Mouse (Mus musculus): ENCODE measurements around the gene Pan3. TPM values are rescaled to one million over a fixed set of nuclear protein-coding genes. Genes with fewer than 3 reads are reported as not detected.

Gene Pan3
- polyA plus RNA-seq, 1 experiment from 2014 or later: 39.7 TPM

- DNase-seq (ENCODE audit: low spot score): no peak
- Histone ChIP-seq H3K9me3 (replicated peaks; ENCODE audit: control insufficient read depth, low read length) (no peaks in the 10 kb centered on the region), H3K4me2 (ENCODE audit: low read length) (no peak overlapping the region), H3K4me1 (ENCODE audit: control insufficient read depth, insufficient read depth, low read length) (peaks cover 13% of the 10 kb centered on the region; the same call in 1 of the 2 replicates), H3K4me3 (ENCODE audit: low read depth, low read length) (no peak overlapping the region), H3K27ac (ENCODE audit: low read depth, low read length) (no peak overlapping the region), H3K36me3 (ENCODE audit: control insufficient read depth, insufficient read depth, low read length) (no peaks in the 10 kb centered on the region), H3K27me3 (replicated peaks; ENCODE audit: control insufficient read depth, insufficient read depth, low read length) (no peaks in the 10 kb centered on the region), H3K9ac (ENCODE audit: low read length) (no peak overlapping the region)
- WGBS: 79% methylated on average over 3 of the region's 3 CpGs
- no peak for ATAC-seq
Measured at GRCm38 (mm10) chr5:147440996-147441507, 11.1 kb downstream of the Pan3 start.

- Histone ChIP-seq H3K27me3 (replicated peaks; ENCODE audit: control insufficient read depth, insufficient read depth, low read length) (no peaks in the 10 kb centered on the region), H3K36me3 (ENCODE audit: control insufficient read depth, insufficient read depth, low read length) (no peaks in the 10 kb centered on the region), H3K9ac (ENCODE audit: low read length) (no peak overlapping the region), H3K9me3 (replicated peaks; ENCODE audit: control insufficient read depth, low read length) (no peaks in the 10 kb centered on the region), H3K4me3 (ENCODE audit: low read depth, low read length) (no peak overlapping the region), H3K4me2 (ENCODE audit: low read length) (no peak overlapping the region), H3K27ac (ENCODE audit: low read depth, low read length) (no peak overlapping the region), H3K4me1 (ENCODE audit: control insufficient read depth, insufficient read depth, low read length) (peaks cover 5% of the 10 kb centered on the region; the same call in 1 of the 2 replicates)
- DNase-seq (ENCODE audit: low spot score) (no peak), ATAC-seq (no peak)
- 95% methylated on average over 1 of the region's 1 CpGs for WGBS
Measured at GRCm38 (mm10) chr5:147441979-147442378, 12.0 kb downstream of the Pan3 start.

- Histone ChIP-seq H3K27me3 (replicated peaks; ENCODE audit: control insufficient read depth, insufficient read depth, low read length) (no peaks in the 10 kb centered on the region), H3K27ac (ENCODE audit: low read depth, low read length) (no peak overlapping the region), H3K4me1 (ENCODE audit: control insufficient read depth, insufficient read depth, low read length) (0 out of 2 replicates have a peak, but pooled peaks cover 2% of the 10 kb centered on the region), H3K4me3 (ENCODE audit: low read depth, low read length) (no peak overlapping the region), H3K9me3 (replicated peaks; ENCODE audit: control insufficient read depth, low read length) (no peaks in the 10 kb centered on the region), H3K9ac (ENCODE audit: low read length) (no peak overlapping the region), H3K36me3 (ENCODE audit: control insufficient read depth, insufficient read depth, low read length) (no peaks in the 10 kb centered on the region), H3K4me2 (ENCODE audit: low read length) (no peak overlapping the region)
- 74% methylated on average over 4 of the region's 4 CpGs for WGBS
- DNase-seq (ENCODE audit: low spot score) (no peak), ATAC-seq (no peak)
Measured at GRCm38 (mm10) chr5:147442741-147443140, 12.8 kb downstream of the Pan3 start.

- no peak overlapping the region for H3K27ac ChIP-seq (ENCODE audit: low read depth, low read length)
- H3K27me3 ChIP-seq (replicated peaks; ENCODE audit: control insufficient read depth, insufficient read depth, low read length): no peaks in the 10 kb centered on the region
- 87% methylated on average over 6 of the region's 6 CpGs for WGBS
- no peaks in the 10 kb centered on the region for H3K9me3 ChIP-seq (replicated peaks; ENCODE audit: control insufficient read depth, low read length)
- ATAC-seq: no peak
- no peak overlapping the region for H3K4me2 ChIP-seq (ENCODE audit: low read length)
- H3K36me3 ChIP-seq (ENCODE audit: control insufficient read depth, insufficient read depth, low read length): no peaks in the 10 kb centered on the region
- DNase-seq (ENCODE audit: low spot score): no peak
- no peak overlapping the region for H3K4me3 ChIP-seq (ENCODE audit: low read depth, low read length)
- H3K9ac ChIP-seq (ENCODE audit: low read length): no peak overlapping the region
- H3K4me1 ChIP-seq (ENCODE audit: control insufficient read depth, insufficient read depth, low read length): peaks cover 7% of the 10 kb centered on the region; the same call in 1 of the 2 replicates
Measured at GRCm38 (mm10) chr5:147444298-147444697, 14.3 kb downstream of the Pan3 start.

GRCm38 (mm10) chr5:147444757-147445156 lies 14.8 kb downstream of the Pan3 start:
- 96% methylated on average over 2 of the region's 2 CpGs for WGBS
- ATAC-seq: no peak
- no peaks in the 10 kb centered on the region for H3K36me3 ChIP-seq (ENCODE audit: control insufficient read depth, insufficient read depth, low read length)
- no peak overlapping the region for H3K27ac ChIP-seq (ENCODE audit: low read depth, low read length)
- H3K9me3 ChIP-seq (replicated peaks; ENCODE audit: control insufficient read depth, low read length): no peaks in the 10 kb centered on the region
- no peaks in the 10 kb centered on the region for H3K27me3 ChIP-seq (replicated peaks; ENCODE audit: control insufficient read depth, insufficient read depth, low read length)
- peaks cover 7% of the 10 kb centered on the region; the same call in 1 of the 2 replicates for H3K4me1 ChIP-seq (ENCODE audit: control insufficient read depth, insufficient read depth, low read length)
- no peak overlapping the region for H3K9ac ChIP-seq (ENCODE audit: low read length)
- no peak overlapping the region for H3K4me2 ChIP-seq (ENCODE audit: low read length)
- H3K4me3 ChIP-seq (ENCODE audit: low read depth, low read length): no peak overlapping the region
- DNase-seq (ENCODE audit: low spot score): no peak

GRCm38 (mm10) chr5:147445252-147445651 lies 15.3 kb downstream of the Pan3 start:
- H3K4me2 ChIP-seq (ENCODE audit: low read length): no peak overlapping the region
- H3K4me1 ChIP-seq (ENCODE audit: control insufficient read depth, insufficient read depth, low read length): peaks cover 7% of the 10 kb centered on the region; the same call in 1 of the 2 replicates
- H3K36me3 ChIP-seq (ENCODE audit: control insufficient read depth, insufficient read depth, low read length): no peaks in the 10 kb centered on the region
- 87% methylated on average over 4 of the region's 4 CpGs for WGBS
- H3K9ac ChIP-seq (ENCODE audit: low read length): no peak overlapping the region
- H3K27me3 ChIP-seq (replicated peaks; ENCODE audit: control insufficient read depth, insufficient read depth, low read length): no peaks in the 10 kb centered on the region
- H3K9me3 ChIP-seq (replicated peaks; ENCODE audit: control insufficient read depth, low read length): no peaks in the 10 kb centered on the region
- H3K4me3 ChIP-seq (ENCODE audit: low read depth, low read length): no peak overlapping the region
- ATAC-seq: no peak
- H3K27ac ChIP-seq (ENCODE audit: low read depth, low read length): no peak overlapping the region
- DNase-seq (ENCODE audit: low spot score): no peak

GRCm38 (mm10) chr5:147448526-147448925 lies 18.6 kb downstream of the Pan3 start:
- Histone ChIP-seq H3K4me3 (ENCODE audit: low read depth, low read length) (no peak overlapping the region), H3K4me2 (ENCODE audit: low read length) (no peak overlapping the region), H3K4me1 (ENCODE audit: control insufficient read depth, insufficient read depth, low read length) (peaks cover 7% of the 10 kb centered on the region; the same call in 1 of the 2 replicates), H3K27me3 (replicated peaks; ENCODE audit: control insufficient read depth, insufficient read depth, low read length) (no peaks in the 10 kb centered on the region), H3K27ac (ENCODE audit: low read depth, low read length) (no peak overlapping the region), H3K9ac (ENCODE audit: low read length) (no peak overlapping the region), H3K9me3 (replicated peaks; ENCODE audit: control insufficient read depth, low read length) (no peaks in the 10 kb centered on the region), H3K36me3 (ENCODE audit: control insufficient read depth, insufficient read depth, low read length) (0 out of 2 replicates have a peak, but pooled peaks cover 3% of the 10 kb centered on the region)
- WGBS: 26% methylated on average over 4 of the region's 4 CpGs
- DNase-seq (ENCODE audit: low spot score) (peak; percentile 64), ATAC-seq (peak; percentile 61; the same call in 1 of the 2 replicates)

- Histone ChIP-seq H3K4me2 (ENCODE audit: low read length) (no peak overlapping the region), H3K9ac (ENCODE audit: low read length) (no peak overlapping the region), H3K36me3 (ENCODE audit: control insufficient read depth, insufficient read depth, low read length) (0 out of 2 replicates have a peak, but pooled peaks cover 3% of the 10 kb centered on the region), H3K9me3 (replicated peaks; ENCODE audit: control insufficient read depth, low read length) (no peaks in the 10 kb centered on the region), H3K4me3 (ENCODE audit: low read depth, low read length) (no peak overlapping the region), H3K27ac (ENCODE audit: low read depth, low read length) (no peak overlapping the region), H3K4me1 (ENCODE audit: control insufficient read depth, insufficient read depth, low read length) (peaks cover 7% of the 10 kb centered on the region; the same call in 1 of the 2 replicates), H3K27me3 (replicated peaks; ENCODE audit: control insufficient read depth, insufficient read depth, low read length) (no peaks in the 10 kb centered on the region)
- DNase-seq (ENCODE audit: low spot score): no peak
- WGBS: 55% methylated on average over 4 of the region's 4 CpGs
- peak; percentile 74 for ATAC-seq
Measured at GRCm38 (mm10) chr5:147448933-147449332, 19.0 kb downstream of the Pan3 start.

- DNase-seq (ENCODE audit: low spot score): no peak
- H3K4me2 ChIP-seq (ENCODE audit: low read length): no peak overlapping the region
- H3K9ac ChIP-seq (ENCODE audit: low read length): no peak overlapping the region
- no peak overlapping the region for H3K4me3 ChIP-seq (ENCODE audit: low read depth, low read length)
- no peaks in the 10 kb centered on the region for H3K27me3 ChIP-seq (replicated peaks; ENCODE audit: control insufficient read depth, insufficient read depth, low read length)
- no peak overlapping the region for H3K27ac ChIP-seq (ENCODE audit: low read depth, low read length)
- no peaks in the 10 kb centered on the region for H3K9me3 ChIP-seq (replicated peaks; ENCODE audit: control insufficient read depth, low read length)
- H3K4me1 ChIP-seq (ENCODE audit: control insufficient read depth, insufficient read depth, low read length): no peaks in the 10 kb centered on the region
- ATAC-seq: no peak
- 89% methylated on average over 4 of the region's 4 CpGs for WGBS
- H3K36me3 ChIP-seq (ENCODE audit: control insufficient read depth, insufficient read depth, low read length): peaks cover 12% of the 10 kb centered on the region
Measured at GRCm38 (mm10) chr5:147456491-147456890, 26.5 kb downstream of the Pan3 start.
